Mouse (Mus musculus): Measurements from ENCODE around the gene Olfr867. TPM values are rescaled to one million over a fixed set of nuclear protein-coding genes. Genes with fewer than 3 reads are reported as not detected.

Gene Olfr867
- polyA plus RNA-seq (2017; shearing (Covaris generic)) = not detected

DNA sequence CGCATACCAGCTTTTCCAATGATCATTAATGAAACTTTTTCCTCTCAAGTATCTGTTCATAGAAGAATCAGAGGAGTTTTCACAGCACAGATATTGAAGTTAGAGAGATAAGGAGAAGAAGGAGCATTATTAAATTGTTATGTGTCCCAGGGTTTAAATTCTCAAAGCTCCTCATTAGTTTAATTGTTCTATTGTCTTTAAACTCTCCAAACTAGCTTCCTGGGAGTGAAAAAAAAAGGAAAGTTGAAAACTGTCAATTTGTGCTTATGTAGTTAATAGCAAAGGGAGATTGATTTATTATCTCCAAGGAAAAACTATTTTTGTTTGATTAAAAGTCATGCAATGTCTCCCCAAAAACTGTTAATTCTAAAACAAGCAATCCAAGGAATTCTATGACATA lies at the start of gene Olfr867:
Gene Olfr867 (minus strand): TSS at position 101 of the 400 bp plus-strand sequence.

DNA sequence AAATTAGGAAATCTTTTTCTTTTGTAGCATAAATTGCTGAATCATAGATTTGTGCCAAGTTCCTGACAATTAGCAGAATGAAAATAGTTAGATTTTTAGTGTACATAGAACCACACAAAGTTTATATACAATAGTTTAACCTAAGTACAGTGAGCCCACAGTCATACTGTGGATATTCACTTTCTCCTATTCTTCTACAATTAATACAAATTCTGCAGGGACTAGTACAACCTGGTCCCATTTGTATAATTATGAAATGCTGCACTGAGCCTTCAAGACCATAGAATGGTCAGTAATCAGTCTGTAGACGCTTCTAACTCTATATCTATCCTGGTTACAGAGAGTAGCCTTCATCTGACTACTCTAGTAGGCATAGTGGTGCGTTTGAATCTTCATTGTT lies 41.0 kb upstream of the Olfr867 start, which contains the start of gene Olfr868:
Gene Olfr868 (plus strand): TSS at position 301 of the 400 bp plus-strand sequence.

DNA sequence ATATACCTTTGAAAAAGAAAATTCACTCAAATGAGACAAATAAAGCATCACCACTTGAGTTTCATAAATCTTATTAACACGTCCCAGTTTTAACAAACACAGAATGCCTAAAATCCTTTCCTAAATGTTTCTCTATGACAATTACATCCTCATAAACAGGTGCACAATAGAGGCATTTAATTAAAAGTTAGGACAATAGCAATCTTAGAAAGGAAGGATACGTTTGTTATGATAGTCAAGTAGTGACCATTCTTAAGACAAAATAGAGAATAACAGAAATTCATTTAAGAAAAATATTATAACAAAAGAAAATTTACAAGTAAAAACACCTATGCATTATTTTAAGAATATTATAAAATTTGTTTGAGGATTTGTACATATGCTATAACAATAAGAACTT lies 29.4 kb downstream of the Olfr867 start, which contains the start of gene Olfr866:
Gene Olfr866 (minus strand): TSS at position 101 of the 400 bp plus-strand sequence.

Other genes starting within 250 kb of the Olfr867 start
- gene Olfr860, start 207.8 kb downstream of the Olfr867 start, polyA plus RNA-seq (2017; shearing (Covaris generic)) = not detected
- not detected for gene Olfr862, start 169.6 kb downstream of the Olfr867 start, polyA plus RNA-seq (2017; shearing (Covaris generic))
- gene Olfr77, start 140.7 kb downstream of the Olfr867 start, polyA plus RNA-seq (2017; shearing (Covaris generic)) = 1.1 TPM
- gene Olfr866, start 29.5 kb downstream of the Olfr867 start, polyA plus RNA-seq (2017; shearing (Covaris generic)) = not detected
- not detected for gene Olfr868, start 41.1 kb upstream of the Olfr867 start, polyA plus RNA-seq (2017; shearing (Covaris generic))
- gene Olfr869, start 71.4 kb upstream of the Olfr867 start, polyA plus RNA-seq (2017; shearing (Covaris generic)) = not detected
- gene Olfr870, start 116.5 kb upstream of the Olfr867 start, polyA plus RNA-seq (2017; shearing (Covaris generic)) = not detected
- gene Olfr871, start 154.6 kb upstream of the Olfr867 start, polyA plus RNA-seq (2017; shearing (Covaris generic)) = not detected
- not detected for gene Olfr872, start 179.6 kb upstream of the Olfr867 start, polyA plus RNA-seq (2017; shearing (Covaris generic))
- not detected for gene Olfr39, start 224.8 kb upstream of the Olfr867 start, polyA plus RNA-seq (2017; shearing (Covaris generic))
- gene Olfr873, start 241.0 kb upstream of the Olfr867 start, polyA plus RNA-seq (2017; shearing (Covaris generic)) = not detected

All from activated CD4-positive, CD25-positive, alpha-beta regulatory T cell, adult 9 weeks (primary cell).